Mouse (Mus musculus) intestine, embryonic 16.5 days (tissue): ENCODE data around the gene Ccnf. TPM values are rescaled to one million over a fixed set of nuclear protein-coding genes. Genes with fewer than 3 reads are reported as not detected.
A peak's percentile ranks its signal among the peaks of the same experiment; 100 is the strongest.

Experiments
- ATAC-seq: fragments of 200-750 bp; cut with Nextera tagmentation; 2 replicates; pipeline ENCODE4 v1.8.0; 2017; ENCODE audit warnings: moderate TSS enrichment, moderate library complexity
- H3K27ac ChIP-seq: fragments of 300-500 bp; sonication (generic); 2 replicates; pipeline ENCODE4 v1.5.1; 2014; ENCODE audit warnings: mild to moderate bottlenecking, low read length
- H3K27me3 ChIP-seq: fragments of 300-500 bp; sonication (generic); replicated peaks from 2 replicates; pipeline ENCODE4 v1.6.1; 2014; ENCODE audit warnings: low read length, control low read depth, mixed read lengths; ENCODE audit not compliant: control insufficient read depth, insufficient read depth
- H3K36me3 ChIP-seq: fragments of 300-500 bp; sonication (generic); 2 replicates; pipeline ENCODE4 v1.6.1; 2014; ENCODE audit warnings: low read length, control low read depth; ENCODE audit not compliant: control insufficient read depth, insufficient read depth
- H3K4me1 ChIP-seq: fragments of 300-500 bp; sonication (generic); 2 replicates; pipeline ENCODE4 v1.6.1; 2014; ENCODE audit warnings: low read length, control low read depth, mixed read lengths; ENCODE audit not compliant: control insufficient read depth, insufficient read depth
- H3K4me2 ChIP-seq: fragments of 300-500 bp; sonication (generic); 2 replicates; pipeline ENCODE4 v1.6.1; 2014; ENCODE audit warnings: low read depth, low read length, control low read depth
- H3K4me3 ChIP-seq: fragments of 300-500 bp; sonication (generic); 2 replicates; pipeline ENCODE4 v1.5.1; 2014; ENCODE audit warnings: mild to moderate bottlenecking, low read length
- H3K9ac ChIP-seq: fragments of 300-500 bp; sonication (generic); 2 replicates; pipeline ENCODE4 v1.6.1; 2014; ENCODE audit warnings: low read depth, low read length
- H3K9me3 ChIP-seq: fragments of 300-500 bp; sonication (generic); 2 replicates; pipeline ENCODE4 v1.6.1; 2016; ENCODE audit warnings: low read length, control low read depth; ENCODE audit not compliant: control insufficient read depth
- WGBS: fragments of 180-500 bp; shearing (Covaris S2); extraction: QIAGEN DNeasy Blood & Tissue Kit; methylation state at CpG from one replicate; pipeline ENCODE4 v1.1.7; 2014; 5-methylcytosine and 5-hydroxymethylcytosine counted together
- polyA plus RNA-seq: library from polyadenylated mRNA; unstranded; fragments of >200 nt; fragmentation: Nextera tagmentation; extraction: Ambion mirVana; gene quantifications from 2 replicates; pipeline ENCODE4 v1.2.1, GENCODE M21; 2015

Ccnf gene
- polyA plus RNA-seq, 1 experiment from 2014 or later, result 49.9 TPM

DNA sequence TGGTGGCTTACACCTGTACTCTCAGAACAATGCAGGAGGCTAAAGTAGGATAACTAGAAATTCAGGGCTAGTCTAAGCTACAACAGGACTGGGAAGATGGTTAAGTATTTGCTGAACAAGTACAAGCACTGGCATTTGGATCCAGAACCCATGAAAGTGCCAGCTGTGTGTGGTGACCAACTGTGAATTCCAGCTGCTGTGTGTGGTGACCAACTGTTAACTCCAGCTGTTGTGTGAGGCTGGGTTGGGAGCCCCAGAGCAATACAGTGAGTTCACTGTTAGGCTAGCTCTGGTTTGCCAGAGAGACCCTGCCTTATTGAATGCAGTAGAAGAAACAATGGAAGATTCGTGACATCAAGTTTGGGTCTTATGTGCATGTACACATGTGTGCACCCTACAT is 14.8 kb downstream of the Ccnf start:
- no peak overlapping the region for H3K4me3 ChIP-seq
- H3K36me3 ChIP-seq, result peaks cover 41% of the 10 kb centered on the region
- no peaks in the 10 kb centered on the region for H3K9me3 ChIP-seq
- H3K4me2 ChIP-seq, result no peak overlapping the region
- H3K9ac ChIP-seq, result no peak overlapping the region
- no peaks in the 10 kb centered on the region for H3K4me1 ChIP-seq
- H3K27me3 ChIP-seq, result no peaks in the 10 kb centered on the region
- no peak for ATAC-seq
- no peak overlapping the region for H3K27ac ChIP-seq
- 100% methylated on average over 1 of the region's 1 CpGs for WGBS

DNA sequence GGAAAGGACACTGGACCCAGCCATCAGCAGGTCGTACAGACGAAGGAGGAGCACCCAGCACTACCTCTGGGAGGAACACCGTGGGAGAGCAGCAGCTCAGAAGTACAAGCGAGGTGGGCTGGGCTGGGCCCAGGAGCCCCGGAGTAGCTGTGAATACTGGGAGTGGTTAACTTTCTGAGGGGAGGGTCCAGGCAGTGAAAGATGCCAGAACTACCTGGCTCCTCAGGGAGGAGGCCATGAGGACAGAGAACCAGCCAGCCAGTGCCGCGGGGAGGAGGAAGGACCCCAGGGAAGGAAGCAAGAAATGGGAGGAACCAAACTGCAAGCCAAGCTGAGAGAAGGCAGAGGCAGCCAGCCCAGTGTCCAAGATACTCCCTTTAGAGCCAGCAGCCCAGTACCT is 23.3 kb downstream of the Ccnf start:
- no peak for ATAC-seq
- WGBS, result 85% methylated on average over 7 of the region's 7 CpGs
- Histone ChIP-seq H3K4me3 (no peak overlapping the region), H3K9ac (no peak overlapping the region), H3K27me3 (no peaks in the 10 kb centered on the region), H3K36me3 (peaks cover 32% of the 10 kb centered on the region), H3K4me2 (no peak overlapping the region), H3K27ac (no peak overlapping the region), H3K4me1 (no peaks in the 10 kb centered on the region), H3K9me3 (no peaks in the 10 kb centered on the region)

DNA sequence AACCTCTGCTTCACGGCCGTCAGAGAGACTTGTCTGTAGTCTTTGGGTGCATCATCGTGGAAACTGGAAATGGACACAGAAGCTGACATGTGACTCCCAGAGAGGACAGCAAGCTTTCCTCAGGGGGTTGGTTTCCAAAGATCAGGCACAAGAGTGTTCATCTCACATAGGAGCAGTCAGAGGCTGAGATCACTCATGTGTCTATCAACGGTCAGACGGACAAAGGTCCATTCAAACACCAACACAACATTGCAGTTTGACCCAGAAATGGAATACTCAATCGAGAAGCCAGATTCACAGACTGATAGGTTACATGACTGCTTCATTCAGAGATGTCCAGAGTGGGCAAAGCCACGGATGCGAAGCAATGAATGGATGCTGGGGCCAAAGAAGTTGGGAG is 24.6 kb downstream of the Ccnf start:
- Histone ChIP-seq H3K4me3 (no peak overlapping the region), H3K9ac (no peak overlapping the region), H3K4me2 (no peak overlapping the region), H3K4me1 (no peaks in the 10 kb centered on the region), H3K36me3 (peaks cover 31% of the 10 kb centered on the region), H3K27me3 (no peaks in the 10 kb centered on the region), H3K9me3 (no peaks in the 10 kb centered on the region), H3K27ac (no peak overlapping the region)
- ATAC-seq, result no peak
- WGBS, result 92% methylated on average over 8 of the region's 8 CpGs

- H3K27me3 ChIP-seq, result no peaks in the 10 kb centered on the region
- 89% methylated on average over 5 of the region's 5 CpGs for WGBS
- no peak overlapping the region for H3K4me2 ChIP-seq
- no peak overlapping the region for H3K9ac ChIP-seq
- H3K4me1 ChIP-seq, result 0 out of 2 replicates have a peak, but pooled peaks cover 2% of the 10 kb centered on the region
- no peak overlapping the region for H3K27ac ChIP-seq
- no peak overlapping the region for H3K4me3 ChIP-seq
- H3K36me3 ChIP-seq, result peaks cover 30% of the 10 kb centered on the region
- ATAC-seq, result peak; percentile 47; the same call in 1 of the 2 replicates
- no peaks in the 10 kb centered on the region for H3K9me3 ChIP-seq
These were observed 25.4 kb downstream of the Ccnf start for GRCm38 (mm10) chr17:24225851-24226250.

- H3K9ac ChIP-seq, result no peak overlapping the region
- no peaks in the 10 kb centered on the region for H3K27me3 ChIP-seq
- no peaks in the 10 kb centered on the region for H3K9me3 ChIP-seq
- 91% methylated on average over 10 of the region's 10 CpGs for WGBS
- H3K4me3 ChIP-seq, result no peak overlapping the region
- ATAC-seq, result no peak
- no peak overlapping the region for H3K4me2 ChIP-seq
- peaks cover 6% of the 10 kb centered on the region for H3K4me1 ChIP-seq
- H3K36me3 ChIP-seq, result peaks cover 30% of the 10 kb centered on the region
- H3K27ac ChIP-seq, result no peak overlapping the region
These were observed 26.5 kb downstream of the Ccnf start for GRCm38 (mm10) chr17:24224741-24225140.

GRCm38 (mm10) chr17:24223513-24223912 is 27.8 kb downstream of the Ccnf start:
- 88% methylated on average over 5 of the region's 5 CpGs for WGBS
- no peak for ATAC-seq
- peaks cover 30% of the 10 kb centered on the region for H3K36me3 ChIP-seq

GRCm38 (mm10) chr17:24222653-24223052 is 28.6 kb downstream of the Ccnf start:
- Histone ChIP-seq H3K9me3 (no peaks in the 10 kb centered on the region), H3K27me3 (no peaks in the 10 kb centered on the region), H3K4me3 (no peak overlapping the region), H3K9ac (no peak overlapping the region), H3K27ac (no peak overlapping the region), H3K4me2 (no peak overlapping the region), H3K4me1 (peaks cover 10% of the 10 kb centered on the region), H3K36me3 (peaks cover 26% of the 10 kb centered on the region)
- ATAC-seq, result no peak
- 73% methylated on average over 6 of the region's 6 CpGs for whole genome bisulfite sequencing

More at GRCm38 (mm10) chr17:24223513-24223912, 27.8 kb downstream of the Ccnf start:
- Histone ChIP-seq H3K4me3 (no peak overlapping the region), H3K4me2 (no peak overlapping the region), H3K27me3 (no peaks in the 10 kb centered on the region), H3K9ac (no peak overlapping the region), H3K9me3 (no peaks in the 10 kb centered on the region), H3K4me1 (peaks cover 10% of the 10 kb centered on the region), H3K27ac (no peak overlapping the region)

DNA sequence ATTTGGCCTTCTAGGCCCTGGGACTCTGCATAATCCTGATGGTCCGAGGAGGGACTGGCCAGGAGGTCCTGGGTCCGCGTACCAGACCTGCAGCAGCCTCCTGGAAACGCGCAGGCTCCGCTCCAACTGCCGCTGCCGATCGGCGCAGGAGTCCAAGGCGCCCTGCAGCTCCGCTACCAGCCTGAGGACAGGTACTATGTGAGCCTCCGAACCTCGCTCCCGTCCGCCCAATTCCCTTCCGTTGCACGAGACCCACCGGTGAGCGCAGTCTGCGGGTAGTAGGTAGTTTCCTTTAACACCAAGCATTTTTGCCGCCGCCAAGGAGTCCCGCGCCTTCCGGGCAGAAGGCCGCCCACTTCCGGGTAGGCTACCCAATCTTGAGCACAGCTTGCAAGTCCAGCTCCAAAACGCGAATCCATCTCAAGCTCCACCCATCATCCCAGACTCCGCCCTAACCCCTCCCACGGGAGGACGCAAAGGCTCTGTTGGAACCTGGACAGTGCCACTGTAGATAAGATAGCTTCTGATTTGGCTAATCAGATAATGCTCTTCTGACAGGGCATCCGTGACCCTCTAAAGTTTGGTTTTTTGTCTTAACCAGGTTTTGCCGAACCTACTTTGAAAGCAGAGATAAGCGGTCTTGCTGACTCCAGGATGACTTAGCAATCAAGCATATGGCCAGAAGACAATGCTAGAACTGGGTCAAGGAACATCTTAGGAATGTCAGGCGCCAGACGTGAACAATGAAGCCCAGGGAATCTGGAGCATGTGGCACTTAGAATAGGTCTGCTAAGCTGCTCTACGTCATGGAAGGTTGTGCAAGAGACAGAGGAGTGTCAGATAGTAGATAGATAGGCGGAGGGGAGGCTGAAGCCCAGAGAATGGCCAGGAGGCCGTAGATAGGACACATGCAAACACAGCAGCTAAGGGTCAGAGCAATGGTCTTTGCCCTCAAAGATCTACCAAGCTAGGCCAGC is 30.6 kb downstream of the Ccnf start, which contains the start of gene Tedc2:
TSS of gene Tedc2 (minus strand) at position 417 of the 977 bp plus-strand sequence.
- no peaks in the 10 kb centered on the region for H3K9me3 ChIP-seq
- H3K9ac ChIP-seq, result peak within 1 kb of the TSS; percentile 86
- ATAC-seq, result peak; percentile 95
- H3K27me3 ChIP-seq, result no peaks in the 10 kb centered on the region
- 3% methylated on average over 41 of the region's 41 CpGs for WGBS
- peaks cover 17% of the 10 kb centered on the region for H3K36me3 ChIP-seq
- H3K27ac ChIP-seq, result peak within 1 kb of the TSS; percentile 77
- peak within 1 kb of the TSS; percentile 86 for H3K4me3 ChIP-seq
- H3K4me1 ChIP-seq, result peaks cover 10% of the 10 kb centered on the region
- peak within 1 kb of the TSS; percentile 89 for H3K4me2 ChIP-seq

GRCm38 (mm10) chr17:24216836-24217235 is 34.4 kb downstream of the Ccnf start:
- peaks cover 23% of the 10 kb centered on the region for H3K4me1 ChIP-seq
- no peaks in the 10 kb centered on the region for H3K36me3 ChIP-seq
- H3K9ac ChIP-seq, result no peak overlapping the region
- H3K9me3 ChIP-seq, result no peaks in the 10 kb centered on the region
- H3K27ac ChIP-seq, result no peak overlapping the region
- no peak overlapping the region for H3K4me3 ChIP-seq
- no peak overlapping the region for H3K4me2 ChIP-seq
- no peak for ATAC-seq
- no peaks in the 10 kb centered on the region for H3K27me3 ChIP-seq
- WGBS, result 75% methylated on average over 4 of the region's 4 CpGs
